Mouse (Mus musculus): ENCODE data around the gene Gm5678.
A peak's percentile ranks its signal among the peaks of the same experiment; 100 is the strongest.
"Not testable (repeated sequence)": the region's sequence is repeated elsewhere in the genome, so short reads cannot be mapped to it uniquely, and the experiment has no call there.

Gene Gm5678

DNA sequence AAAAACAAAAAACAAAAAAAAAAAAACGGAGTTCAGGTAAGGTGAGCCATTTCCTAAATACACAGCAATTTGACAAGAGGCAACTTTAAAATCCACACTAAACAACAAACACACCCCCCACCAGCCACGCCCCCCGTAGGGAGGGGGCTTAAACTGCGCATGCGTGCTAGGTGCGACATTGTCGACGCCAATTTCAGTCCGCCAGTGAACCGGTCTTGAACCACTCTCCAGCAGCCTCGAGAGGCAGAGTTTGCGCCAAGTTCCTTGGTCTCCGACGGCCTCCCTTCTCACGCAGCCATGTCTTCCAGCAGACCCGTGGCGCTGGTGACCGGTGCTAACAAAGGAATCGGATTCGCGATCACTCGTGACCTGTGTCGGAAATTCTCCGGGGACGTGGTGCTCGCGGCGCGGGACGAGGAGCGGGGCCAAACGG lies 20.2 kb upstream of the Gm5678 start:
- DNase-seq (ENCODE audit: low read depth, low spot score): peak; percentile 91

GRCm38 (mm10) chr16:93608731-93609130 lies 19.2 kb upstream of the Gm5678 start:
- no peak for DNase-seq (ENCODE audit: low read depth, low spot score)

DNA sequence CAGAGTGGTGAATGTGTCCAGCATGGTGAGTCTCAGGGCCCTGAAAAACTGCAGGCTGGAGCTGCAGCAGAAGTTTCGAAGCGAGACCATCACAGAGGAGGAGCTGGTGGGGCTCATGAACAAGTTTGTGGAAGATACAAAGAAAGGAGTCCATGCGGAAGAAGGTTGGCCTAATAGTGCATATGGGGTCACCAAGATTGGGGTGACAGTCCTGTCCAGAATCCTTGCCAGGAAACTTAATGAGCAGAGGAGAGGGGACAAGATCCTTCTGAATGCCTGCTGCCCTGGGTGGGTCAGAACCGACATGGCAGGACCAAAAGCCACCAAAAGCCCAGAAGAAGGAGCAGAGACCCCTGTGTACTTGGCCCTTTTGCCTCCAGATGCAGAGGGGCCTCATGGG lies 18.1 kb upstream of the Gm5678 start:
- no peak for DNase-seq (ENCODE audit: low read depth, low spot score)

DNA sequence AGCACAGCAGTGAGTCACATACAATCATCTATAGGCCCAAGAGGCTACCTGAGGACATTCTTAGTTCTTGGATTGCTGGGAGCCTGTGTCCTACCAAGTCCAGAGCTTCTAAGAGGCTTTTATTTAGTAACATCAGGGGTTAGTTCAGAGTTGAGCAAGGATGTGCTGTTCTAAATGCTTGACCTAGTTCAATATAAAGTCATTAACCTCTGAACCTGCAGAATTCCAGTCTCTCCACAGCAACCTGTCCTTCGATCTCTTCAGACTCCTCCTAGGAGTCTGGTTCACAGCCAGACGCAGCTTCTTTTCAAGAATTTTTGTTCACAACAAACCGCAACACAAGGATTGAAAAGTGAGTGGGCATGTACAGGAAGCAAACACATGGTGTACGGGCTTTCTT lies 16.9 kb upstream of the Gm5678 start:
- DNase-seq (ENCODE audit: low read depth, low spot score): no peak

DNA sequence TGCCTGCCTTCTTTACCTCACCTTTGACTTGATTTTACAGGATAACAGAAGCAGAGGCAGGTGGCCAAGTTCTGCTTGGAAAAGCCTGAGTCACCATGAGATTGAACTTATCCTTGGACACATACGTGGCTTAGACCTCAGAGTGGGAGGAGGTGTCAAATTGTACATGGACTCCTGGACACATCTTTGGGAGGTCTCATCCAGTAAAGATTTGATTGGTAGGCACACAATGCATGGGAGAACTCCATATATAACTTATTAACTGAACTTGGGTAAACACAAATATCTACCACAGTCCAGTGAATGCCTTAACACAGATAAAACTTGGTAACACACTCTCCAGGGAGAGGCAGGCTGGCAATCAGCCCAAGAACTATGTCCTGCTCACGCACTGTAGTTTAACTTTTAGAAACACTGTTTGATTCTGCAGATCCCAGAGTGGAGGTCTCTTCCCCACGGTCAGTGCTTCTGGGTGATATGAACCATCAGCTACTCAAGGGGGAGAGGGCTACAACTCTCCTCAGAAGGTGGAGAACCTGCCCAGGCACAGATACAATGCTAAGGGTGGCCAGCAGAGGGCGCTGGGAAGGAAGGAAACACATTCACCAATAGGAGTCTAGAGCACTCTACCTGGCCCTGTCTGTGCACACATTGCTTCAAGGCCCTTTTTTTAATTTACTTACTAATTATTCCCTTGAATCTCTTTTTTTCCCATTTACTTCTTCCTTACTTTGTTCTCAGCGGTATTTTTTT lies 12.6 kb upstream of the Gm5678 start:
- DNase-seq (ENCODE audit: low read depth, low spot score): peak; percentile 56

DNA sequence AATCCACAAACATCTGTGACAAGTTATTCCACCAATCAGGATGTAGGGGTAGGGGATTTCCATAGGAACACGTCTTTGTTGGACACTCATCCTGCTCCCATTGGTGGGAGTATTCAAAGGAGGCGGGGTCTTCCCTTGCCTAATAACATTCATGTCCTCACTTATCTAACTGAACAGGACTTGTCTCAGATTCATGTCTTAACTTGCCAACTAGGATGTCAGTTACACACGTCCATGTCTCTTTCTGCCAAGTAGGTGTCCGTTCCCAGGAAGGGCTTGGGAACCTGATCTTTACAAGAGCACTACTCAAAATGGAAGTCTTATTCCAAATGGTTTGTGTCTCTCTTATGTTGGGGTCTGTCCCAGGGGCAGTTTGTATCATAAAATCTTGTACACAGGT lies 4.1 kb upstream of the Gm5678 start:
- DNase-seq (ENCODE audit: low read depth, low spot score): not testable (repeated sequence)

DNA sequence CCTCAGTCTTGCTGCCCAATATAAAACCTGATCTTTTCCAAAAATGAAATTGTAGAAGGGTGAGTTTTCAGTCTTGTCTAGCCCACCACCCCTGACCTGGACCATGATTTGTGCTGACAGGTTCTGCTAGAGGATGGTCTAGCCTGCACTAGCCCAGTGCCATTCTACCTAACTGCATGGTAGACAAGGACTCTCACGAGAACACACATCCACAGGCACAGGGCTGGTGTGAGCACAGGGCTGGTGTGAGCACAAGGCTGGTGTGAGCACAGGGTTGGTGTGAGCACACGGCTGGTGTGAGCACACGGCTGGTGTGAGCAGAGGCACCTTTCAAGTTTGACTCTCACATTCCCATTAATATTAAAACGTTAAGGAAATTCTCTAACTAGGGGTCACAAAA lies 3.2 kb upstream of the Gm5678 start:
- no peak for DNase-seq (ENCODE audit: low read depth, low spot score)

DNA sequence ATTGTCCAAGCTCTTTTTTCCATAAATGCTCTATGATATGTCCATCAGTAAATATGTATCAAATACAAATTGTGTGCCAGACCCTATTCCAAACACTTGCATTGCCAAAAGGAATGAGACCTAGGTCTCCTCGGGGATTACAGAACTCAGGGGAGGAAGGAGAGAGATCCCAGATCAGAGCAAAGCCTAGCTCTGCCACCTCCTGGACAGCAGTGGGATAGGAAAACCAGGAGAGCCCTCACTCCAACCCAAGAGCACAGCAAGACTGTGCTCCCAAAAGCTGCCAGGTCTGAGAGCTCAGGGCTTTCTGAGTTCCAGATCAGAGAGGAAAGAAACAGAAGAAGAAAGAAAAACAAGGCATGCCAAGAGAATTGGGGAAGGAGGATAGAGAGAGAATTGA lies 1.2 kb upstream of the Gm5678 start:
- no peak for DNase-seq (ENCODE audit: low read depth, low spot score)

GRCm38 (mm10) chr16:93644006-93644405 lies 16.1 kb downstream of the Gm5678 start:
- no peak for DNase-seq (ENCODE audit: low read depth, low spot score)

DNA sequence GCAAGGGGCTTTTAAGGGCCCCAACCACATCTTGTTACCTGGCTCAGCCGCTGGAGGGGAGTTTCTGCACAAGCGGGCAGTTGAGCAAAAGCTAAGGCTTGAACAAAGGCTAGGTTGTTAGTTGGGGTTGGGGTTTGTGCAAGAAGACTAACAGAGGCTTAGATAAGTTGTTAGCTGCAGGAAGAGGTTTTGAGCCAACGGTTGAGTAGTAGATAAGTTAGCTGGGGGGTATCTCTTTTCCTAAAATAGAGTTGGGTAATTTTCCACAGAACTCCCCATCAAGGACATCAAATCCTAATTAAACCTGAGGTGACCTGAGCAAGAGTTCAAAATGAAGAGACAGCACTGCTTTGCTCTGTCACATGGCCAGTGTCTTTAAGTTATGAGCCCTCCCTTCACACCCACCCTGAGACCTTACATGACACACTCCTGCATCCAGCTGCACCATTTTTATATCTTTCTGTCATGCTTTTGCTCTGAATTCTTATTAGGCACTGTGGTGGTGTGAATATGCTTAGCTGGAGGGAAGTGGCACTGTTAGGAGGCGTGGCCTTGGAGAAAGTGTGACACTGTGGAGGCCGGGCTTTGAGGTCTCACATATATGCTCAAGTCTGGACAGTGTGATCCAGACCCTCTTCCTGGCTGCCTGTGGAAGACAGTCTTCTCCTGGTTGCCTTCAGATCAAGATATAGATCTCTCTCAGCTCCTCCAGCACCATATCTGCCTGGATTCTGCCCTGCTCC lies 20.7 kb downstream of the Gm5678 start:
- no peak for DNase-seq (ENCODE audit: low read depth, low spot score)

DNA sequence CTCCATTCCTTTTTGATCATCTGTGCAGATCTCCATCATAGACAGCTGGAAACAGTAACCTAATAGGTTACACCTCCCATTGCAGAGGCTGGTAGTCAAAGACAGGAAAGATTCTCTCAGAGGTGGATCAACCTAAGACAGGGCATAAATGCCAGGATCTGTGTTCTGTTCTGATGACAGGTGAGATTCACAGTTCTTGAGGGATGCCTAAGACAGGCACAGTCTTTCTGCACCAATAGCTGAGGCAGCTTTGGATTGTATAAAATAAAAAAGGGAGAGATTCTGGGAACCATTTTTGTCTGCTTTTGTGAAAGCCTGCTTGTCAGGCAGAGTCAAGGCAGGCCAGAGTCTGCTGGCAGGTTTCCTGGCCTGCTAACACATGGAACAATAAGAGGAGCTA lies 40.1 kb downstream of the Gm5678 start:
- DNase-seq (ENCODE audit: low read depth, low spot score): no peak

DNA sequence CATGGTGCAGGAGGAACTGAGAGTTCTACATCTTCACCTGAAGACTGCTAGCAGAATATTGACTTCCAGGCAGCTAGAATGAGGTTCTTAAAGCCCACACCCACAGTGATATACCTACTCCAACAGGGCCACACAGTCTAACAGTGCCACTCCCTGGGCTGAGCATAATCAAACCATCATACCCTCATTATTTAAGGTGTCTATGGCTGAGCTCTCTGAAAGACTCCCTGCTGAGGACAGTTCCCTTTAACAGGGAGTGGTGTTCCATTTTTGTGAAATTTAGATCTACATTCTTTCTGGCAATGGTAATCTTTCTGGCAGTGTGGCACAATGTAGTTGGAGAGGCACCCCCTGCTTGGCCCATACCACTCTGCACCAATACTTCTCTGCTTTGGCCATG lies 41.6 kb downstream of the Gm5678 start:
- DNase-seq (ENCODE audit: low read depth, low spot score): no peak

GRCm38 (mm10) chr16:93670466-93670865 lies 42.6 kb downstream of the Gm5678 start:
- not testable (repeated sequence) for DNase-seq (ENCODE audit: low read depth, low spot score)

- DNase-seq (ENCODE audit: low read depth, low spot score): no peak
Observed at GRCm38 (mm10) chr16:93671064-93671463, 43.2 kb downstream of the Gm5678 start.

- DNase-seq (ENCODE audit: low read depth, low spot score): no peak
Observed at GRCm38 (mm10) chr16:93676376-93676775, 48.5 kb downstream of the Gm5678 start.

GRCm38 (mm10) chr16:93678206-93678605 lies 50.3 kb downstream of the Gm5678 start:
- no peak for DNase-seq (ENCODE audit: low read depth, low spot score)

DNA sequence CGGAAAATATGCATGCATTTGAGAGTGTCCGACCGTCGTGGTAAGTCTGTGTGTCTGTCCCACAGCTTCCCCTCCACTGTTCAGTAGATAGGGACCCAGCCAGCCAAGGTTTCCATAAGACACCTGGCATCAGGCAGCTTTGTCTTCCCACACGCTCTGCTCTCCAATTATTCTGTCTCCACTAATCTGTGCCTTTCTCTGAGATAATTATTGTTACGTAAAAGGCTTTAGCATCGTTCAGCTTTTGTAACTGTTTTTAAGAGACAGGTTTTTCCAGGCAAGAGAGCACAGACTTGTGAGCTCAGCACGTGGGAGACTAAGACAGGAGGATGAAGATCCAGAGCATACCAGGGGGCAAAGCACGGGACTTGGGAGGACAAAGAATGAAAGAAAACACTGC lies 51.3 kb downstream of the Gm5678 start:
- no peak for DNase-seq (ENCODE audit: low read depth, low spot score)
